Mouse (Mus musculus) forebrain, postnatal 0 days (tissue): ENCODE results near the gene 6430548M08Rik. TPM values are rescaled to one million over a fixed set of nuclear protein-coding genes. Genes with fewer than 3 reads are reported as not detected.

ENCODE experiments used
- ATAC-seq: fragments of 200-750 bp; cut with Nextera tagmentation; 2 replicates; pipeline ENCODE4 v1.8.0; 2017; ENCODE audit warnings: mild to moderate bottlenecking, moderate library complexity
- DNase-seq: peaks from one replicate; pipeline ENCODE4 v3.0.0-alpha.2; 2015
- H3K27ac ChIP-seq: fragments of 300-500 bp; sonication (generic); 2 replicates; pipeline ENCODE4 v1.5.1; 2014; ENCODE audit warnings: low read depth, mild to moderate bottlenecking, antibody characterized with exemption, low read length, moderate library complexity, mixed read lengths
- H3K27me3 ChIP-seq: fragments of 300-500 bp; sonication (generic); 2 replicates; pipeline ENCODE4 v1.6.1; 2014; ENCODE audit warnings: mild to moderate bottlenecking, low read length, mixed read lengths; ENCODE audit not compliant: insufficient read depth
- H3K36me3 ChIP-seq: fragments of 300-500 bp; sonication (generic); 2 replicates; pipeline ENCODE4 v1.6.1; 2014; ENCODE audit warnings: mild to moderate bottlenecking, moderate library complexity; ENCODE audit not compliant: insufficient read depth
- H3K4me1 ChIP-seq: fragments of 300-500 bp; sonication (generic); 2 replicates; pipeline ENCODE4 v1.6.1; 2014; ENCODE audit warnings: antibody characterized with exemption; ENCODE audit not compliant: insufficient read depth
- H3K4me2 ChIP-seq: fragments of 300-500 bp; sonication (generic); 2 replicates; pipeline ENCODE4 v1.6.1; 2014; ENCODE audit warnings: low read depth, mild to moderate bottlenecking, moderate library complexity
- H3K4me3 ChIP-seq: fragments of 300-500 bp; sonication (generic); 2 replicates; pipeline ENCODE4 v1.5.1; 2014; ENCODE audit warnings: low read depth, low read length, mixed read lengths
- H3K9ac ChIP-seq: fragments of 300-500 bp; sonication (generic); 2 replicates; pipeline ENCODE4 v1.6.1; 2014; ENCODE audit warnings: mild to moderate bottlenecking
- H3K9me3 ChIP-seq: fragments of 300-500 bp; sonication (generic); 2 replicates; pipeline ENCODE4 v1.6.1; 2016; ENCODE audit warnings: low read length
- CTCF ChIP-seq: sonication (generic); IDR thresholded peaks from 2 replicates; pipeline ENCODE4 v1.5.1; 2016; ENCODE audit warnings: antibody characterized with exemption, control low read depth, low read depth
- WGBS: fragments of 180-500 bp; shearing (Covaris S2); extraction: QIAGEN DNeasy Blood & Tissue Kit; methylation state at CpG from one replicate; pipeline ENCODE4 v1.1.7; 2014; 5-methylcytosine and 5-hydroxymethylcytosine counted together
- polyA plus RNA-seq: library from polyadenylated mRNA; unstranded; fragments of >200 nt; fragmentation: Nextera tagmentation; extraction: Ambion mirVana; gene quantifications from 2 replicates; pipeline ENCODE4 v1.2.1, GENCODE M21; 2015
- total RNA-seq: library from RNA; depleted of rRNA; stranded (reverse); fragments of >200 nt; gene quantifications from 2 replicates; pipeline ENCODE4 v1.2.3, GENCODE M21; 2014; rRNA removed

6430548M08Rik gene
- total RNA-seq (49.0 and 59.6 TPM in 2 replicates), polyA plus RNA-seq (27.8 and 32.7 TPM in 2 replicates)

DNA sequence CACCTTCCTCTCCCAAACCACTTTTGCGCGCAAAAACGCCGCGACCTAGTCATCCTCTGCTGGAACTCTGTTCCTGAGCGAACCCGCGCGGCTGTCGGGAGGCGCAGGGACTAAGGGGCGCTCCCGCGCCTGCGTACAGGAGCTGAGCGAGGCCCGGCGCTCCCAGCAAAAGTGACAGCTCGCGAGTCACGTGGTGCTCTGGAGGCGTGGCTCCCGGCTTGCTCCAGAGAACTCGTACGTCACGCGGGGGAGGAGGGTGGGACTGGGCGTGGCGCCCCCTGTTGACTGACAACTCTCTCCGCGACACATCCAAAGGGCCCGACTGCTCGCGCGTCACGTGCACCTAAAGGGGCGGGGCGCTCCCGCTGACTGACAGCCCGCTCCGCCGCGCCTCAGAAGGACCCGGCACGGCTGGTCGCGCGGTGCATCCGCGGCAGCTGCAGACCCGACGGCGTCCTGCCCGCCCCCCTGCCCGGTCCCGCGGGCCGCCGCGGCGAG, at the start of gene 6430548M08Rik:
6430548M08Rik (plus strand) TSS at position 395 of the 498 bp plus-strand sequence.
- no peaks in the 10 kb centered on the region for H3K27me3 ChIP-seq
- H3K36me3 ChIP-seq = no peaks in the 10 kb centered on the region
- peak within 1 kb of the TSS; percentile 84 for H3K4me2 ChIP-seq
- peak within 1 kb of the TSS; percentile 79 for H3K27ac ChIP-seq
- peak within 1 kb of the TSS; percentile 84 for H3K9ac ChIP-seq
- WGBS = under 1% methylated on average over 61 of the region's 61 CpGs
- H3K4me3 ChIP-seq = peak within 1 kb of the TSS; percentile 84
- no peaks in the 10 kb centered on the region for H3K4me1 ChIP-seq
- DNase-seq (peak; percentile 100), ATAC-seq (peak; percentile 97)
- H3K9me3 ChIP-seq = no peaks in the 10 kb centered on the region
- TF ChIP-seq CTCF = peak; percentile 57; the same call in 1 of the 2 replicates

- H3K9me3 ChIP-seq = no peaks in the 10 kb centered on the region
- no peak overlapping the region for H3K27ac ChIP-seq
- no peak overlapping the region for H3K4me3 ChIP-seq
- H3K27me3 ChIP-seq = no peaks in the 10 kb centered on the region
- no peaks in the 10 kb centered on the region for H3K4me1 ChIP-seq
- no peaks in the 10 kb centered on the region for H3K36me3 ChIP-seq
- DNase-seq (no peak), ATAC-seq (no peak)
- 93% methylated on average over 8 of the region's 8 CpGs for WGBS
- TF ChIP-seq CTCF = no peak
- H3K9ac ChIP-seq = no peak overlapping the region
- H3K4me2 ChIP-seq = no peak overlapping the region
Observed at GRCm38 (mm10) chr8:120065611-120066010, 48.3 kb upstream of the 6430548M08Rik start.

GRCm38 (mm10) chr8:120066226-120066625, 47.7 kb upstream of the 6430548M08Rik start:
- H3K4me2 ChIP-seq = no peak overlapping the region
- no peaks in the 10 kb centered on the region for H3K4me1 ChIP-seq
- WGBS = 74% methylated on average over 4 of the region's 4 CpGs
- no peak for DNase-seq
- no peaks in the 10 kb centered on the region for H3K9me3 ChIP-seq
- no peak overlapping the region for H3K9ac ChIP-seq
- H3K4me3 ChIP-seq = no peak overlapping the region
- no peak for TF ChIP-seq CTCF
- H3K27me3 ChIP-seq = no peaks in the 10 kb centered on the region
- H3K36me3 ChIP-seq = no peaks in the 10 kb centered on the region
- no peak overlapping the region for H3K27ac ChIP-seq
- no peak for ATAC-seq

DNA sequence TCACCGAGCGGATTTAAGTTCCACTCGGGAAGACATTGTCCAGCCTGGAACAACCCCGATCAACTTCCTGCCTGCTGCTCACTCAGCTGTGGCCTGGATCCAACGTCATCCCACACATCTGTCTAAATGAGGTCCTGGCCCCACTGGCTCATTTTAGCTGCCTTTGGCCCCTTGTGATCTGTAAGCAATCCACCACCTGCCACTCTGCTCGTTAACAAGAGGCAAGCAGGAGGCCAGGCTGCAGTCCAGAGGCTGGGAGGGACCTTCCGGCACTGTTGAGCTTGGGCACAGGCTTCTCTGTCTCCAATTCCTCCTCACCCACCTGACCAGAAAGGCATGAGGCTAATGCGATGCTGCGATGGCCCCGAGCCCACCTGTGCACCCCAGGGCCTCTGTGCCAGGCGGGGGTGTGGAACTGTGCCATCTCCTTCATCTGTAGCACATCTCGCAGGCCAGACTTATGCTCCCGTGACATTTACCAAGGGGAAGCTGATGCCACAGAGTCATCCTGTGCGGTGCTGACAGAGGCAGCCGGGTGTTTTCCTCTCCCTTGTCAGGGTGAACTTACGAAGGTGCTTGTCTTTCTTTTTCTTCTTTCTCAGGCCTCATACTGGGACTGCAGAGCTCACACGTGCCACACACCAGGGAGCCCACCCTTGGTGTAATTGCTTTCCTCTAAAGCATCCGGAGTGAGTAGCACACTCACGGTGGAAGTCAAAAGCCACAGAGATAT, 45.9 kb upstream of the 6430548M08Rik start:
- H3K4me3 ChIP-seq = no peak overlapping the region
- H3K4me2 ChIP-seq = no peak overlapping the region
- H3K9me3 ChIP-seq = no peaks in the 10 kb centered on the region
- no peaks in the 10 kb centered on the region for H3K36me3 ChIP-seq
- DNase-seq = no peak
- H3K27ac ChIP-seq = no peak overlapping the region
- no peaks in the 10 kb centered on the region for H3K4me1 ChIP-seq
- ATAC-seq = no peak
- no peak overlapping the region for H3K9ac ChIP-seq
- no peaks in the 10 kb centered on the region for H3K27me3 ChIP-seq
- no peak for TF ChIP-seq CTCF
- WGBS = 60% methylated on average over 19 of the region's 19 CpGs

- H3K4me2 ChIP-seq = no peak overlapping the region
- no peak overlapping the region for H3K27ac ChIP-seq
- ATAC-seq (peak; percentile 85), DNase-seq (peak; percentile 87)
- H3K36me3 ChIP-seq = no peaks in the 10 kb centered on the region
- H3K9ac ChIP-seq = no peak overlapping the region
- no peaks in the 10 kb centered on the region for H3K27me3 ChIP-seq
- 29% methylated on average over 4 of the region's 4 CpGs for WGBS
- no peaks in the 10 kb centered on the region for H3K4me1 ChIP-seq
- TF ChIP-seq CTCF = peak; percentile 97
- H3K9me3 ChIP-seq = no peaks in the 10 kb centered on the region
- H3K4me3 ChIP-seq = no peak overlapping the region
Observed at GRCm38 (mm10) chr8:120071684-120072083, 42.3 kb upstream of the 6430548M08Rik start.

- no peak for DNase-seq
- no peaks in the 10 kb centered on the region for H3K4me1 ChIP-seq
- H3K4me3 ChIP-seq = no peak overlapping the region
- no peak overlapping the region for H3K4me2 ChIP-seq
- ATAC-seq = no peak
- H3K9me3 ChIP-seq = no peaks in the 10 kb centered on the region
- no peaks in the 10 kb centered on the region for H3K27me3 ChIP-seq
- WGBS = 74% methylated on average over 9 of the region's 9 CpGs
- no peak overlapping the region for H3K27ac ChIP-seq
- no peak overlapping the region for H3K9ac ChIP-seq
- H3K36me3 ChIP-seq = no peaks in the 10 kb centered on the region
- TF ChIP-seq CTCF = no peak
Observed at GRCm38 (mm10) chr8:120072259-120072658, 41.7 kb upstream of the 6430548M08Rik start.

- DNase-seq (no peak), ATAC-seq (no peak)
- 83% methylated on average over 8 of the region's 8 CpGs for WGBS
Observed at GRCm38 (mm10) chr8:120072827-120073226, 41.1 kb upstream of the 6430548M08Rik start.

More at GRCm38 (mm10) chr8:120072827-120073226, 41.1 kb upstream of the 6430548M08Rik start:
- Histone ChIP-seq H3K36me3 (no peaks in the 10 kb centered on the region), H3K27ac (no peak overlapping the region), H3K27me3 (no peaks in the 10 kb centered on the region), H3K4me2 (no peak overlapping the region), H3K9ac (no peak overlapping the region), H3K9me3 (no peaks in the 10 kb centered on the region), H3K4me3 (no peak overlapping the region), H3K4me1 (no peaks in the 10 kb centered on the region)
- no peak for TF ChIP-seq CTCF
